Mouse (Mus musculus) cerebral cortex, adult 2 months (tissue): ENCODE results near the gene Rhobtb1.

Experiments
- WGBS: fragments of 180-500 bp; shearing (Covaris S2); methylation state at CpG from one replicate; pipeline ENCODE4 v1.1.7; 2018; 5-methylcytosine and 5-hydroxymethylcytosine counted together

The Rhobtb1 gene

DNA sequence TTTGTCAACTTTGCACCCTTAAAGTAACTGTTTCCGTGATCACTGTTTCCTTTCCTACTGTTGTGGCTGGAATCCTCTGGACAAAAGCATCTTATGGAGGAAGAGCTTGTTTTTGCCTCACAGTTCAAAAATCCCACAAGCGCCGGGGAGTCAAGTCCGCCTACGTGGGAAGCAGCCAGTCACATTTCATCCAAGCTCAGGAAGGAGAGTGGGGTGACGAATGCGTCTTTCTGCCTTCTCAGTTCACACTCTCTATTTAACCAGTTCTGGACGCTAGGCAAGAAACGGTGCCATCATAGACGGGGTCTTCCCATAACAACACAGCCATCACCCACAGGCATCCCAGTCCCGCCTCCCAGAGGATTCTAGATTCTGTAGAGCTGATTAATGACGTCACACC, 15.3 kb downstream of the Rhobtb1 start:
- 49% methylated on average over 12 of the region's 12 CpGs for WGBS

- 74% methylated on average over 3 of the region's 3 CpGs for WGBS
Observed at GRCm38 (mm10) chr10:69172412-69172811, 21.2 kb downstream of the Rhobtb1 start.

GRCm38 (mm10) chr10:69176116-69176515, 24.9 kb downstream of the Rhobtb1 start:
- WGBS, result 55% methylated on average over 3 of the region's 3 CpGs

DNA sequence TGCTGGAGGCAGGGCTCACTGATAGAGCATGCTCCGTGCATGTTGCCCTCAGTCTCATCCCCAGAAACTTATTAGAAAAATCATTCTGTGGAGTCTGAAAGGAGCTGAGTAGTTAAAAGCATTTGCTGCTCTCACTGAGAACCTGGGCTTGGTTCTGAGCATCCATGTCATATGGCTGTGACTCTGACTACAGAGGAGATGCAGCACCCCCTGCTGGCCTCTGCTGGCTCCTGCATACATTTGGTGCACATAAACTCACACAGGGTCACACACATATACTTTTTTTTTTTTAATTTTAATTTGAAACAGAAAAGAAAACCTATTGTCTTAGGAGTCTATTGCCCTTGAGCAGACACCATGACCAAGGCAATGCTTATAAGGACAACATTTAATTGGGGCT, 28.1 kb downstream of the Rhobtb1 start:
- WGBS, result 97% methylated on average over 1 of the region's 1 CpGs

DNA sequence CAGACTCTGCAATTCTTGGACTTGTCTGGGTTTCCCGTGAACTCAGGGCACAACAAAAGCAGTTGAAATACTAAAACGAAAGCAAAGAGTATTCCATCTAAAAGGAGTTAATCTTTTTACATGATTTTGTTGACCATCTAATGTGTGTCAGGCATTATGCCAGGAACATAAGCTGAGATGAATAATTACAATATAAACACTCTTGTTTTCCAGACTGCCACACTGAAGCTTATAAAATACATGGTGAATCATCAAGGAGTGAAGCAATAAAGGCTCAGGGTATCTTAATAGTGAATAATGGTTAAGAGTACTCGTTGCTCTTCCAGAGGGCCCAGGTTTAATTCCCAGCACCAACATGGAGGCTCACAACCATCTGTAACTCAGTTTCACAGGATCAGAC, 29.8 kb downstream of the Rhobtb1 start:
- 81% methylated on average over 3 of the region's 3 CpGs for WGBS

- WGBS, result 91% methylated on average over 4 of the region's 4 CpGs
Observed at GRCm38 (mm10) chr10:69184903-69185302, 33.7 kb downstream of the Rhobtb1 start.

DNA sequence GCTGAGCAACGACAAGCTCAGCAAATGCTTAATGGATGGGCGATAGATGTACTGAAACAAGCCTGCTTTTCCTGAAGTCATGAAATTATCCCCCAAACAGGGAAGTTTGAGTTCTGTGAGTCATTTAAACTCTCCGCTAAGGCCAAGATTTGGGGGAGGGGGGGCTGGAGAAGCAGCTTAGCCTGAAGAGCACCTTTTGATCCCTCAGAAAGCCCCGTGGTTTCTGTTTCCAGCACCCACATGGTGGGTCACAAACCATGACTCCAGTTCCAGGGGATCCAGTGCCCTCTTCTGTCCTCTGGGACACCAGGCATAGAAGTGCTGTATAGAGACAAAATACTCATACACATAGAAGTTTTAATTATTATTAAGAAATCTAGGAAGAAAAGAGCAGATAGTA, 34.2 kb downstream of the Rhobtb1 start:
- 69% methylated on average over 4 of the region's 4 CpGs for WGBS

DNA sequence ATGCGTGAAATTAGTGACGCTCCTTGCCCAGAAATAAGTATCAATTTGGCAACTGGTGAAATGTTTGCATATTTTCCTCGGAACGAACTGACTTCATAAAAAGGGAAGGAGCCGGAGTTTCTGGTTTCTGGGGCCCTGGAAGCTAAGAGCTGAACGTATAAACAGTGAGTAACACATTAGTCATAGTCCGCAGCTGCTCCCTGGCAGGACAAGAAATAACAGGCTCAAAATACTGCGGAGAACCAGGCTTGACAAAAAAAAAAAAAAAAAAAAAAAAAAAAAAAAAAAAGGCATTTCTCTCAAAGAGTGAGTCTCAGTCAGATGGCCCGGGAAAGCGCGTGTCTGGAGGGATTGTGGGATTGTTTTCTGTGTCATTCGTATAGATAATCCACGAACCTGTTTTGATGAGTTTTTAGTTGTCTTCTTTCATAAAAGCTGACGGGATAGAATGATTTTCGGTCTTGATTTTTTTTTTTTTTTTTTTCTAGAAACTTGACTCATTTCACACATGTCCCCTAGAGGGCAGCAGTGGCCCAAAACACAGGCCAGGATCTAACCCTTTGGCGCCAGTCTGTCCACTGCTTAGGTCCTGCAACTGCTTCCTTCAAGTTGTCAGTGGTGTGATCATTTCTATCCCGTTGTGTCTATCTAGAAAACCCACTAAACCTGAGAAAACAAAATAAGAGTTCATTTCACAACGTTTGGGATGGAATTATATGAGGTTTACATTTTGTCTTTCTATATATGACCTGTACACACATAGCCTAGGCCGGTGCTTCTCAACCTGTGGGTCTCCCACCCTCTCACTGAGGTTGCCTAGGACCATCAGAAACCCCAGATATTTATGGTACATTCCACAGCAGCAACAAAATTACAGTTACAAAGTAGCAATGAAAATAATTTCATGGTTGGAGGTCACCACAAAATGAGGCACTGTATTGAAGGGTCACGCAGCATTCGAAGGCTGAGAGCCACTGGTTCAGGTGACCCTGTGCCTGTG, 35.0 kb downstream of the Rhobtb1 start:
- 15% methylated on average over 21 of the region's 21 CpGs for WGBS

- 84% methylated on average over 9 of the region's 9 CpGs for WGBS
Observed at GRCm38 (mm10) chr10:69187773-69188443, 36.7 kb downstream of the Rhobtb1 start.

DNA sequence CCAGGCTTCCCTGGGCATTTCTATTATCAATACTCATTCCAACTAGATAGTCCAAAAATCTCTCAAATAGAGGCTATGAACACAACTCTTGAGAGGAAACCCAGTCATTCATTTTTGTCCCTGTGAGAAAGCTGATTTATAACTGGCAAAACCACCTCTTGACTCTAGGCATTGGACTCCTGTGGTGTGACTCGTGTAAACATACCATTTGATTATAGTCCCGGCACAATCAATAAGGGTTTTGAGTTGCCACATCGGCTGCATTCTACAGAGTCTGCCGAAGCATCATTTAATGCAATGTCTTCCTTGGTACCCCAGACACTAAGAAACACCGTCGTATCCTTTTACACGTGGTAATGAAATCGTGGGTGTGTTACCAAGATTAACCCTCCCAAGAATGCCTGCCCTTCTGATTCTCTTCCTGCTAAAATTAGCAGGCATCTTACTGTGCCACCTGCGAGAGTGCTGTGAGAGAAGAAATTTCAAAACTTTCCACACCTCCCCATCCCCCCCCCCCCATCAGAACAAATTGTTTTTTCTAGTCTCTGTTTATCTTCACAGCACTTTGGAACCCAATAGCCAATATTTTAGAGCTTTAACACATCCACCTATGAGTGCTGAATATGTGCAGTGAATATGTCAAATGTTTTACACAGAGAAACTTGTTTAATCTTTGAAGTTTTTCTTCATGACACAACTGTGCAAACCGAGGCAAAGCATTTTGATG, 39.4 kb downstream of the Rhobtb1 start:
- 73% methylated on average over 10 of the region's 10 CpGs for WGBS

- WGBS, result 59% methylated on average over 5 of the region's 5 CpGs
Observed at GRCm38 (mm10) chr10:69192266-69192665, 41.0 kb downstream of the Rhobtb1 start.

DNA sequence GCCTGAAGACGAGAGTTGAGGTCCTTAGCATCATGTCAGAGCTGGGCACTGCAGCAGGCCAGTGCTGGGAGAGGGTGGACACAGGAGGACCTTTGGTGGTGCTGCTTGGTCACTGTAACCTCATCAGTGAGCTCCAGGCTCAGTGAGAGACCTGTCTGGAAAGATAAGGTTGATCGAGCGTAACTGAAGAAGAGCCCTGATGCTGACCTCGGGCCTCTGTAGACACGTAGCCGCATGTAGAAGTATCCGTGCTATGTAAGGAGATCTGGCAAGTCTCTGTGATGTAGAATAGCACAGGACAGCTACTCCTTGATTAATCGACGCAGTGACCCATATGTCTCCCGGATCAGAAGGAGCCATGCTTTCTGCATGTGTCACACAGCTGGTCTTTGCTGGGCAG, 42.5 kb downstream of the Rhobtb1 start:
- WGBS, result 97% methylated on average over 10 of the region's 10 CpGs

GRCm38 (mm10) chr10:69204677-69205400, 53.6 kb downstream of the Rhobtb1 start:
- 33% methylated on average over 8 of the region's 8 CpGs for WGBS

DNA sequence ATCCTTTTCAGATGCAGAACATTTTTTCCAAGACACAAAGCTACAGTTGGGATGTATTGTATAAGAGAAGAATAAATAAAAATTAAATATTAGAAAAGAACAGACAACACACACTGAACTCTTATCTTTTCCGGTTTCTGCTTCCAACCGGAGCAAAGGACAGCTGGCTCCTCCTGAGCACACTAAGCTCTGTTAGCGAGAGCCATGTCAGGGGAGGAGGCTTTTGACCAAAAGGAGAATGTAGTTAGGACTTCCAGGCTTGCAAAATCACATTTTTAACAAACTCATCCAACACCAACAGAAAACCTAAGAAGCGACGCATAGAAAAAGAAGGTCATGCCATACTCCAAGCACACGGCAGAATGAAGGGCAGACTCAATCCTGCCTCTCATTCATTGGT, 54.8 kb downstream of the Rhobtb1 start:
- 92% methylated on average over 6 of the region's 6 CpGs for WGBS

GRCm38 (mm10) chr10:69207481-69207880, 56.2 kb downstream of the Rhobtb1 start:
- 82% methylated on average over 7 of the region's 7 CpGs for WGBS

DNA sequence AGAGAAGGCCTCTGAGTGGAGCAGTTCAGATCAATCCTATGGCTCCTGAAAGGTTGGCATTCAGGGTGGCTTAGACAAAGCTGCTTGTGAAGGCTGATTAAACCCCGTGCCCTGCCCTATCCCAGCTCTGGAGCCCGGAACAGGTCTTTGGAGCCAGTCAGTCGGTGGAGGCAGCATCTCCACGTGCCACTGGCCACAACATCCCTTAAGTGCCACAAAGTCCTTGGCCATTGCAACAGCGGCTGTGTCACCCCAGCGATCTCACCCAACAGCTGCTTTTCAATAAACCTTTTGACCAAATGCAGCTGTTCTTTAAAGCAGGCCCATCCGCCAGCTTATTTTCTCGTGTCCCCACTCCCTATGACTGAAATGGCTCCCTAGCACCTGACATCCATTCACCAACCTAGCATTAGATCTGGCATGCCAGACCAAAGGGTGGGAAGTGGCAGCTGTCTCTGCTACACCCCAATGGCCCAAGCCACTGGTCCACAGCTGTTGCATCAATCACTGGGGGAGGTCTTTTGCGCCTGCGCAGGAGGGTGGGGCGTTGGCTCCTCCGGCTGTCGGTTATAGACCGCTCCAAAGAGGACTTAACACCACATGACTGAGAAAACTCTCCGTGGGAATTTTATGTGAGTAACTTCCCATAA, 56.9 kb downstream of the Rhobtb1 start:
- 87% methylated on average over 15 of the region's 15 CpGs for WGBS

- WGBS, result 95% methylated on average over 3 of the region's 3 CpGs
Observed at GRCm38 (mm10) chr10:69208705-69209104, 57.5 kb downstream of the Rhobtb1 start.

- 95% methylated on average over 10 of the region's 10 CpGs for WGBS
Observed at GRCm38 (mm10) chr10:69210006-69210405, 58.8 kb downstream of the Rhobtb1 start.

- 88% methylated on average over 5 of the region's 5 CpGs for WGBS
Observed at GRCm38 (mm10) chr10:69210659-69211058, 59.4 kb downstream of the Rhobtb1 start.

GRCm38 (mm10) chr10:69211560-69211959, 60.3 kb downstream of the Rhobtb1 start:
- 55% methylated on average over 8 of the region's 8 CpGs for WGBS

DNA sequence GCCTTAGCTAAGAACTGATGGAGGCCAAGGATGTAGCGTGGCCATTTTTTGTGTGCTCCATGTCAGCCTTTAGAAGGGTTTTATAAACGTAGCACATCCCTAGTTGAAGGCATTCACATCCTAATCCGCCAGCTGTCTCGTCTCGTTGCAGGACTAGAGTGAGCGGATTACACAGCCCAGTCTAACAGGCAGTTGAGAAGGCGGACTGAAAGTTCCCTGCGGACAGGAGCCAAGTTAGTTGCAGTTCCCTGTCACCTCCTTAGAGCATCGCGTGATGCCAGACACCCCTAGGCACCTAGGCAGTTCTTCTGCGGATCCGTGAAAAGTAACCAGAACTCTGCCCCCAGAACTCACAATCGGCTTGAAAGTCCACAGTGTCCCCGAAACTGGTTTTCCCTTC, 60.7 kb downstream of the Rhobtb1 start:
- 7% methylated on average over 14 of the region's 14 CpGs for WGBS
